In the genomic region with DNA sequence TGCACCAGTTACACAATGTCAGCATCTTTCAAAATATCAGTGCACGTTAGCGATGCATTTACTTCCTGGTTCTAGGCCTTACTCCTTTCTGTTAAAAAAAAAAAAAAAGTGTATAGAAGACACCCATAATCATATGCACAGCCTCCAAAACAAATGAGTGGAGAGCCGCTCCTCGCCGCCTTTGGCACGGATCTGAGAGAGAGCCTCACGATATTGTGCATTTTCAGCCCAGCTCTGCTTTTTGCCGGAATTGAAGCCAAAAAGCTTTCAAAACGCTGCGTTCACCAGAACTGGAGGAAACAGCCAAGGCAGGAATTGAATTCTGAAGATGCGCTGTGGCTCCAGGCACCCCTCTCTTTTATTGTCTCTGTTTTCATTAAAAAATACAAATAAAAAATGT, we compare ENCODE assay signal across 18 mouse cellular contexts. TPM values are rescaled to one million over a fixed set of nuclear protein-coding genes. Genes with fewer than 3 reads are reported as not detected.
"Had no signal": no experiment of that assay in that cellular context is flagged by ENCODE, and none has a peak within 500 bp of the region (broad histone marks: within the 10 kb centered on the region; RNA-seq: fewer than 3 reads in every experiment).

No protein-coding gene starts in this region.

- H3K4me3 ChIP-seq: limb, embryonic 13.5 days; midbrain, embryonic 12.5 days; neural tube, embryonic 13.5 days had no signal

- H3K36me3 ChIP-seq: limb, embryonic 13.5 days; midbrain, embryonic 12.5 days; neural tube, embryonic 13.5 days had no signal

- H3K27ac ChIP-seq: kidney, postnatal 0 days; limb, embryonic 13.5 days; liver, embryonic 14.5 days; midbrain, embryonic 12.5 days; neural tube, embryonic 13.5 days; stomach, postnatal 0 days had no signal

- H3K4me2 ChIP-seq: limb, embryonic 13.5 days; midbrain, embryonic 12.5 days; neural tube, embryonic 13.5 days had no signal

- H3K4me1 ChIP-seq: limb, embryonic 13.5 days; midbrain, embryonic 12.5 days; neural tube, embryonic 13.5 days had no signal

- H3K9me3 ChIP-seq: limb, embryonic 13.5 days; midbrain, embryonic 12.5 days; neural tube, embryonic 13.5 days had no signal

- H3K27me3 ChIP-seq: limb, embryonic 13.5 days had no signal

- DNase-seq: kidney, adult 8-10 months; kidney, postnatal 36 days; layer of hippocampus, adult 9-11 months; layer of hippocampus, postnatal 36 days; left cerebral cortex, postnatal 4 days; lung, adult 2 months; lung, postnatal 10 days; lung, postnatal 4 days; right cerebral cortex, postnatal 14 days; thymus, postnatal 4 days had no signal

- H3K9ac ChIP-seq: limb, embryonic 13.5 days; liver, embryonic 14.5 days; midbrain, embryonic 12.5 days; neural tube, embryonic 13.5 days had no signal

RNA-seq across cellular contexts. Expression of a gene that starts 48.2 kb away (rescaled TPM):
- total RNA-seq: liver, adult 2 months; megakaryocyte, adult 5-6 weeks had no signal
- polyA plus RNA-seq: kidney, postnatal 0 days; limb, embryonic 13.5 days; liver, adult 2 months; liver, embryonic 14.5 days; lung, adult 2 months; stomach, postnatal 0 days had no signal
